Mouse (Mus musculus): ENCODE measurements around the gene Ssu72. TPM values are rescaled to one million over a fixed set of nuclear protein-coding genes. Genes with fewer than 3 reads are reported as not detected.

The Ssu72 gene
- total and polyA plus RNA-seq, 2 experiments from 2014 or later, result 84.1 to 152 TPM

DNA sequence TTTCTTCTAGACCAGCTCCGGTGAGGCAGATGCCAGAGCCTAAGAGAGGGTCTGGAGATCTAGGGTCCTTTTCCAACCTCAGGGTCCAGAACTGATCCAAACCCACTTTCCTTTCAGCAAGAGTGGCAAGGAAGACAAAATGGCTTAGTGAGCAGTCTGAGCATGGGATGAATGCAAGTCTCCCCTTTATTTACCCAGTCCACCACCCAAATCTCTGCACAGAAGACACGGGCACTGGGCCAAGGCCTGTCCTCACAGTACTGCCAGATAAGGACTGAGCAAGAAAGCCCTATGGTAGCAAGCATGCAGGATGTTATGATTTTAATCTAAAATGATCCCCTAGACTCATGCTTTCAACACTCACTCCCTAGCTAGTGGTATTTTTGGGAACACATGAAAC lies 73.2 kb downstream of the Ssu72 start:
- no peak for TF ChIP-seq CTCF (IDR thresholded peaks at IDR 0.05)
- no peak overlapping the region for H3K9ac ChIP-seq (replicated peaks; ENCODE audit: low read length, poor library complexity, severe bottlenecking)
- H3K4me2 ChIP-seq (ENCODE audit: low read depth, low read length, poor library complexity, severe bottlenecking), result no peak overlapping the region
- DNase-seq (ENCODE audit: low spot score) (no peak), ATAC-seq (ENCODE audit: low FRiP score) (no peak)
- H3K9me3 ChIP-seq (ENCODE audit: low read length), result no peaks in the 10 kb centered on the region
- no peak overlapping the region for H3K27ac ChIP-seq (ENCODE audit: low read depth, low read length)
- WGBS, result 78% methylated on average over 2 of the region's 2 CpGs
- H3K4me3 ChIP-seq (ENCODE audit: low read depth, low read length), result no peak overlapping the region
- peaks cover 4% of the 10 kb centered on the region; the same call in 1 of the 2 replicates for H3K4me1 ChIP-seq (ENCODE audit: insufficient read depth, low read length)
- no peaks in the 10 kb centered on the region for H3K27me3 ChIP-seq (ENCODE audit: insufficient read depth, low read length)
- H3K36me3 ChIP-seq (ENCODE audit: insufficient read depth, low read length), result no peaks in the 10 kb centered on the region

DNA sequence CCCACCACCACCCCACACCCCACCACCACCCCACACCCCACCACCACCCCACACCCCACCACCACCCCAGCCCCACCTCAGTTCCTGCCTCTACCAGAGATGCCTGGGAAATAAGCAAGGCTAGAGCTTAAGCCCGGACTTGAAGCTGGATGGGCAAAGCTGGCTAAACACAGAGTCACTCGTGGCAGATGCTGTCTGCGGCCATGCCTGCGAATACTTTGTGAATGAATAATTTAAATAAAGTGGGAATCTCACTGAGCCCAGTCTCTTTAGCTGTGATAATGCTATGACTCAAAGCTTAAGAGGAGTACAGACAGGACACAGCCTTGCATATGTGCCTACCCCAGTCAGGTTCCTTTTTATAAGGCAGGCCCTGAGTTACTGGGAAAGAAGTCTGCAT lies 74.9 kb downstream of the Ssu72 start:
- H3K27ac ChIP-seq (ENCODE audit: low read depth, low read length), result no peak overlapping the region
- WGBS, result 78% methylated on average over 4 of the region's 4 CpGs

DNA sequence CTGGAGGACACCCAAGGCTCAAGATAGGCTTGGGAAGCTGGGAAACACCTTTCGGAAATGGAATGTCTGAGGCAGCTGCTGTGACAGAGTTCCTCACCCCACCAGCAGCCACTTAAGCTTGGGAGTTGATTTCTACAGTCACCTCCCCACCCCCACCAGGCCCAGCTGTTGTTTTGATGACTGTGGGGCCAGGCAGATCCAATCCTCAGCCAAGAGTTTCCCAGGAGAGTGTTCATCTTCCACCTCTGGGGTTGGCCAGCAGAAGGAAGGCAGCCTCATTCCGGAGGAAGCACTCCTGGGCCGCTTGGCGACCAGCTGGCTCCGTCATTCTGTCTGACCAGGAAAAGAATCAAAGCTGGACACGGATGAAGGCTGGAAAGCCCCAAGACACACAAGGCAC lies 76.3 kb downstream of the Ssu72 start:
- whole genome bisulfite sequencing, result 27% methylated on average over 6 of the region's 6 CpGs
- H3K27ac ChIP-seq (ENCODE audit: low read depth, low read length), result no peak overlapping the region
- no peaks in the 10 kb centered on the region for H3K36me3 ChIP-seq (ENCODE audit: insufficient read depth, low read length)
- no peak overlapping the region for H3K4me2 ChIP-seq (ENCODE audit: low read depth, low read length, poor library complexity, severe bottlenecking)
- no peak overlapping the region for H3K4me3 ChIP-seq (ENCODE audit: low read depth, low read length)
- H3K27me3 ChIP-seq (ENCODE audit: insufficient read depth, low read length), result no peaks in the 10 kb centered on the region
- H3K9me3 ChIP-seq (ENCODE audit: low read length), result no peaks in the 10 kb centered on the region
- no peak for TF ChIP-seq CTCF (IDR thresholded peaks at IDR 0.05)
- peaks cover 6% of the 10 kb centered on the region; the same call in 1 of the 2 replicates for H3K4me1 ChIP-seq (ENCODE audit: insufficient read depth, low read length)
- DNase-seq (ENCODE audit: low spot score) (peak; percentile 49), ATAC-seq (ENCODE audit: low FRiP score) (no peak)
- no peak overlapping the region for H3K9ac ChIP-seq (replicated peaks; ENCODE audit: low read length, poor library complexity, severe bottlenecking)

More for the DNA sequence above, 74.9 kb downstream of the Ssu72 start:
- Histone ChIP-seq H3K4me2 (ENCODE audit: low read depth, low read length, poor library complexity, severe bottlenecking) (no peak overlapping the region), H3K4me1 (ENCODE audit: insufficient read depth, low read length) (peaks cover 6% of the 10 kb centered on the region; the same call in 1 of the 2 replicates), H3K36me3 (ENCODE audit: insufficient read depth, low read length) (no peaks in the 10 kb centered on the region), H3K4me3 (ENCODE audit: low read depth, low read length) (no peak overlapping the region), H3K9me3 (ENCODE audit: low read length) (no peaks in the 10 kb centered on the region), H3K27me3 (ENCODE audit: insufficient read depth, low read length) (no peaks in the 10 kb centered on the region), H3K9ac (replicated peaks; ENCODE audit: low read length, poor library complexity, severe bottlenecking) (no peak overlapping the region)
- no peak for ATAC-seq (ENCODE audit: low FRiP score)
- DNase-seq (ENCODE audit: low spot score), result no peak
- no peak for TF ChIP-seq CTCF (IDR thresholded peaks at IDR 0.05)

Other genes with a start within 250 kb of the Ssu72 start
- gene Tmem52, start 235.7 kb upstream of the Ssu72 start, total RNA-seq (2014; rRNA removed), result 1.5 and 2.1 TPM in 2 replicates
- 0.33 TPM in 1 of 2 replicates, not detected in the other for gene Tmem52, start 235.7 kb upstream of the Ssu72 start, polyA plus RNA-seq (2015; fragmentation: Nextera tagmentation; extraction: Ambion mirVana)
- gene Gnb1, start 213.4 kb upstream of the Ssu72 start, total RNA-seq (2014; rRNA removed), result 405 and 431 TPM in 2 replicates
- gene Gnb1, start 213.4 kb upstream of the Ssu72 start, polyA plus RNA-seq (2015; fragmentation: Nextera tagmentation; extraction: Ambion mirVana), result 1,405 and 1,414 TPM in 2 replicates
- gene Nadk, start 142.4 kb upstream of the Ssu72 start, total RNA-seq (2014; rRNA removed), result 69.1 and 81.6 TPM in 2 replicates
- 48.2 and 56.6 TPM in 2 replicates for gene Nadk, start 142.4 kb upstream of the Ssu72 start, polyA plus RNA-seq (2015; fragmentation: Nextera tagmentation; extraction: Ambion mirVana)
- 65.1 and 74.9 TPM in 2 replicates for gene Slc35e2, start 103.4 kb upstream of the Ssu72 start, total RNA-seq (2014; rRNA removed)
- 14.7 and 14.8 TPM in 2 replicates for gene Slc35e2, start 103.4 kb upstream of the Ssu72 start, polyA plus RNA-seq (2015; fragmentation: Nextera tagmentation; extraction: Ambion mirVana)
- gene Cdk11b, start 79.9 kb upstream of the Ssu72 start, total RNA-seq (2014; rRNA removed), result 15.2 and 25.3 TPM in 2 replicates
- gene Cdk11b, start 79.9 kb upstream of the Ssu72 start, polyA plus RNA-seq (2015; fragmentation: Nextera tagmentation; extraction: Ambion mirVana), result 60.2 and 64.1 TPM in 2 replicates
- gene Gm10563, start 59.4 kb upstream of the Ssu72 start, total RNA-seq (2014; rRNA removed), result not detected in 2 replicates
- gene Gm10563, start 59.4 kb upstream of the Ssu72 start, polyA plus RNA-seq (2015; fragmentation: Nextera tagmentation; extraction: Ambion mirVana), result not detected in 2 replicates
- 4.1 and 6.4 TPM in 2 replicates for gene Mmp23, start 51.4 kb upstream of the Ssu72 start, total RNA-seq (2014; rRNA removed)
- gene Mmp23, start 51.4 kb upstream of the Ssu72 start, polyA plus RNA-seq (2015; fragmentation: Nextera tagmentation; extraction: Ambion mirVana), result 4.4 and 5.6 TPM in 2 replicates
- gene Mib2, start 35.6 kb upstream of the Ssu72 start, total RNA-seq (2014; rRNA removed), result 115 and 118 TPM in 2 replicates
- gene Mib2, start 35.6 kb upstream of the Ssu72 start, polyA plus RNA-seq (2015; fragmentation: Nextera tagmentation; extraction: Ambion mirVana), result 49.3 and 49.5 TPM in 2 replicates
- gene Fndc10, start 10.5 kb upstream of the Ssu72 start, total RNA-seq (2014; rRNA removed), result 43.8 and 46.4 TPM in 2 replicates
- gene Fndc10, start 10.5 kb upstream of the Ssu72 start, polyA plus RNA-seq (2015; fragmentation: Nextera tagmentation; extraction: Ambion mirVana), result 24.3 and 27.4 TPM in 2 replicates
- 51.0 and 78.0 TPM in 2 replicates for gene Tmem240, start 30.0 kb downstream of the Ssu72 start, total RNA-seq (2014; rRNA removed)
- gene Tmem240, start 30.0 kb downstream of the Ssu72 start, polyA plus RNA-seq (2015; fragmentation: Nextera tagmentation; extraction: Ambion mirVana), result 34.9 and 37.9 TPM in 2 replicates
- gene Atad3a, start 56.3 kb downstream of the Ssu72 start, total RNA-seq (2014; rRNA removed), result 52.6 and 69.1 TPM in 2 replicates
- gene Atad3a, start 56.3 kb downstream of the Ssu72 start, polyA plus RNA-seq (2015; fragmentation: Nextera tagmentation; extraction: Ambion mirVana), result 65.9 and 69.9 TPM in 2 replicates
- gene Vwa1, start 69.9 kb downstream of the Ssu72 start, total RNA-seq (2014; rRNA removed), result 42.1 and 42.5 TPM in 2 replicates
- gene Vwa1, start 69.9 kb downstream of the Ssu72 start, polyA plus RNA-seq (2015; fragmentation: Nextera tagmentation; extraction: Ambion mirVana), result 25.5 and 28.7 TPM in 2 replicates
- 0.66 and 1.6 TPM in 2 replicates for gene Tmem88b, start 81.1 kb downstream of the Ssu72 start, total RNA-seq (2014; rRNA removed)
- 0.56 and 0.65 TPM in 2 replicates for gene Tmem88b, start 81.1 kb downstream of the Ssu72 start, polyA plus RNA-seq (2015; fragmentation: Nextera tagmentation; extraction: Ambion mirVana)
- not detected in 2 replicates for gene Ankrd65, start 85.6 kb downstream of the Ssu72 start, total RNA-seq (2014; rRNA removed)
- not detected in 2 replicates for gene Ankrd65, start 85.6 kb downstream of the Ssu72 start, polyA plus RNA-seq (2015; fragmentation: Nextera tagmentation; extraction: Ambion mirVana)
- gene Mrpl20, start 98.1 kb downstream of the Ssu72 start, total RNA-seq (2014; rRNA removed), result 111 and 123 TPM in 2 replicates
- 279 and 316 TPM in 2 replicates for gene Mrpl20, start 98.1 kb downstream of the Ssu72 start, polyA plus RNA-seq (2015; fragmentation: Nextera tagmentation; extraction: Ambion mirVana)
- gene Ccnl2, start 107.7 kb downstream of the Ssu72 start, total RNA-seq (2014; rRNA removed), result 66.3 and 112 TPM in 2 replicates
- gene Ccnl2, start 107.7 kb downstream of the Ssu72 start, polyA plus RNA-seq (2015; fragmentation: Nextera tagmentation; extraction: Ambion mirVana), result 78.6 and 88.8 TPM in 2 replicates
- gene Aurkaip1, start 126.5 kb downstream of the Ssu72 start, total RNA-seq (2014; rRNA removed), result 90.9 and 102 TPM in 2 replicates
- 155 and 158 TPM in 2 replicates for gene Aurkaip1, start 126.5 kb downstream of the Ssu72 start, polyA plus RNA-seq (2015; fragmentation: Nextera tagmentation; extraction: Ambion mirVana)
- 35.5 and 37.2 TPM in 2 replicates for gene Mxra8, start 134.9 kb downstream of the Ssu72 start, total RNA-seq (2014; rRNA removed)
- gene Mxra8, start 134.9 kb downstream of the Ssu72 start, polyA plus RNA-seq (2015; fragmentation: Nextera tagmentation; extraction: Ambion mirVana), result 27.2 and 32.7 TPM in 2 replicates
- 141 and 156 TPM in 2 replicates for gene Dvl1, start 142.6 kb downstream of the Ssu72 start, total RNA-seq (2014; rRNA removed)
- 17.5 TPM in 2 replicates for gene Dvl1, start 142.6 kb downstream of the Ssu72 start, polyA plus RNA-seq (2015; fragmentation: Nextera tagmentation; extraction: Ambion mirVana)
- gene Tas1r3, start 158.6 kb downstream of the Ssu72 start, total RNA-seq (2014; rRNA removed), result 0.38 and 1.2 TPM in 2 replicates
- gene Tas1r3, start 158.6 kb downstream of the Ssu72 start, polyA plus RNA-seq (2015; fragmentation: Nextera tagmentation; extraction: Ambion mirVana), result 0.12 and 0.22 TPM in 2 replicates
- 35.3 and 43.7 TPM in 2 replicates for gene Cptp, start 164.6 kb downstream of the Ssu72 start, total RNA-seq (2014; rRNA removed)
- 27.3 and 32.1 TPM in 2 replicates for gene Cptp, start 164.6 kb downstream of the Ssu72 start, polyA plus RNA-seq (2015; fragmentation: Nextera tagmentation; extraction: Ambion mirVana)
- 45.0 and 56.0 TPM in 2 replicates for gene Ints11, start 164.7 kb downstream of the Ssu72 start, total RNA-seq (2014; rRNA removed)
- gene Ints11, start 164.7 kb downstream of the Ssu72 start, polyA plus RNA-seq (2015; fragmentation: Nextera tagmentation; extraction: Ambion mirVana), result 53.6 and 56.0 TPM in 2 replicates
- 71.9 and 95.9 TPM in 2 replicates for gene Pusl1, start 187.0 kb downstream of the Ssu72 start, total RNA-seq (2014; rRNA removed)
- gene Pusl1, start 187.0 kb downstream of the Ssu72 start, polyA plus RNA-seq (2015; fragmentation: Nextera tagmentation; extraction: Ambion mirVana), result 54.3 and 54.5 TPM in 2 replicates
- gene Acap3, start 187.0 kb downstream of the Ssu72 start, total RNA-seq (2014; rRNA removed), result 82.6 and 99.3 TPM in 2 replicates
- 63.3 and 64.5 TPM in 2 replicates for gene Acap3, start 187.0 kb downstream of the Ssu72 start, polyA plus RNA-seq (2015; fragmentation: Nextera tagmentation; extraction: Ambion mirVana)
- gene Ube2j2, start 239.0 kb downstream of the Ssu72 start, total RNA-seq (2014; rRNA removed), result 76.5 and 82.0 TPM in 2 replicates
- 125 and 138 TPM in 2 replicates for gene Ube2j2, start 239.0 kb downstream of the Ssu72 start, polyA plus RNA-seq (2015; fragmentation: Nextera tagmentation; extraction: Ambion mirVana)